Mouse (Mus musculus): ENCODE measurements at regions not wholly inside any gene's neighbourhood (a gene's known extent, or its start where the extent isn't known, plus 50 kb on each side); places are given as distances from the start of the nearest gene placed in this dataset.

GRCm38 (mm10) chr2:137660449-137660848 lies 544.0 kb upstream of the Jag1 start:
- Histone ChIP-seq H3K4me3 (ENCODE audit: insufficient read depth, low read length) (no peak overlapping the region), H3K27ac (ENCODE audit: insufficient read depth, low read length) (no peak overlapping the region), H3K4me1 (ENCODE audit: control insufficient read depth, insufficient read depth, low read length) (no peaks in the 10 kb centered on the region)
- TF ChIP-seq POLR2A (IDR thresholded peaks at IDR 0.05; ENCODE audit: extremely low read depth, insufficient read depth, low read length): no peak
- no peak for TF ChIP-seq CTCF (IDR thresholded peaks at IDR 0.05; ENCODE audit: extremely low read depth, insufficient read depth, low read length)

- no peaks in the 10 kb centered on the region for H3K4me1 ChIP-seq (ENCODE audit: control insufficient read depth, insufficient read depth, low read length)
- no peak overlapping the region for H3K27ac ChIP-seq (ENCODE audit: insufficient read depth, low read length)
- no peak for TF ChIP-seq POLR2A (IDR thresholded peaks at IDR 0.05; ENCODE audit: extremely low read depth, insufficient read depth, low read length)
- H3K4me3 ChIP-seq (ENCODE audit: insufficient read depth, low read length): no peak overlapping the region
Measured at GRCm38 (mm10) chr2:137654296-137654695, 537.9 kb upstream of the Jag1 start.

- no peaks in the 10 kb centered on the region for H3K4me1 ChIP-seq (ENCODE audit: control insufficient read depth, insufficient read depth, low read length)
- H3K4me3 ChIP-seq (ENCODE audit: insufficient read depth, low read length): no peak overlapping the region
- TF ChIP-seq CTCF (IDR thresholded peaks at IDR 0.05; ENCODE audit: extremely low read depth, insufficient read depth, low read length) (no peak), POLR2A (IDR thresholded peaks at IDR 0.05; ENCODE audit: extremely low read depth, insufficient read depth, low read length) (no peak)
- no peak overlapping the region for H3K27ac ChIP-seq (ENCODE audit: insufficient read depth, low read length)
Measured at GRCm38 (mm10) chr2:137644160-137644559, 527.7 kb upstream of the Jag1 start.

- no peak overlapping the region for H3K4me3 ChIP-seq (ENCODE audit: insufficient read depth, low read length)
- TF ChIP-seq POLR2A (IDR thresholded peaks at IDR 0.05; ENCODE audit: extremely low read depth, insufficient read depth, low read length): no peak
- TF ChIP-seq CTCF (IDR thresholded peaks at IDR 0.05; ENCODE audit: extremely low read depth, insufficient read depth, low read length): no peak
- no peak overlapping the region for H3K27ac ChIP-seq (ENCODE audit: insufficient read depth, low read length)
- H3K4me1 ChIP-seq (ENCODE audit: control insufficient read depth, insufficient read depth, low read length): no peaks in the 10 kb centered on the region
Measured at GRCm38 (mm10) chr2:137643269-137644055, 527.0 kb upstream of the Jag1 start.

GRCm38 (mm10) chr2:137635019-137635621 lies 518.7 kb upstream of the Jag1 start:
- TF ChIP-seq POLR2A (IDR thresholded peaks at IDR 0.05; ENCODE audit: extremely low read depth, insufficient read depth, low read length) (no peak), CTCF (IDR thresholded peaks at IDR 0.05; ENCODE audit: extremely low read depth, insufficient read depth, low read length) (no peak)
- Histone ChIP-seq H3K4me1 (ENCODE audit: control insufficient read depth, insufficient read depth, low read length) (no peaks in the 10 kb centered on the region), H3K27ac (ENCODE audit: insufficient read depth, low read length) (no peak overlapping the region), H3K4me3 (ENCODE audit: insufficient read depth, low read length) (no peak overlapping the region)

GRCm38 (mm10) chr2:137616637-137617036 lies 500.2 kb upstream of the Jag1 start:
- no peaks in the 10 kb centered on the region; the same call in 1 of the 2 replicates for H3K4me1 ChIP-seq (ENCODE audit: control insufficient read depth, insufficient read depth, low read length)
- H3K27ac ChIP-seq (ENCODE audit: insufficient read depth, low read length): no peak overlapping the region
- TF ChIP-seq POLR2A (IDR thresholded peaks at IDR 0.05; ENCODE audit: extremely low read depth, insufficient read depth, low read length): no peak
- no peak for TF ChIP-seq CTCF (IDR thresholded peaks at IDR 0.05; ENCODE audit: extremely low read depth, insufficient read depth, low read length)
- no peak overlapping the region for H3K4me3 ChIP-seq (ENCODE audit: insufficient read depth, low read length)

GRCm38 (mm10) chr2:137613791-137614190 lies 497.3 kb upstream of the Jag1 start:
- no peak overlapping the region for H3K4me3 ChIP-seq (ENCODE audit: insufficient read depth, low read length)

GRCm38 (mm10) chr2:137608506-137608905 lies 492.1 kb upstream of the Jag1 start:
- no peak for TF ChIP-seq POLR2A (IDR thresholded peaks at IDR 0.05; ENCODE audit: extremely low read depth, insufficient read depth, low read length)
- no peak for TF ChIP-seq CTCF (IDR thresholded peaks at IDR 0.05; ENCODE audit: extremely low read depth, insufficient read depth, low read length)
- H3K4me3 ChIP-seq (ENCODE audit: insufficient read depth, low read length): no peak overlapping the region
- no peak overlapping the region for H3K27ac ChIP-seq (ENCODE audit: insufficient read depth, low read length)
- H3K4me1 ChIP-seq (ENCODE audit: control insufficient read depth, insufficient read depth, low read length): no peaks in the 10 kb centered on the region

More at GRCm38 (mm10) chr2:137613791-137614190, 497.3 kb upstream of the Jag1 start:
- no peak overlapping the region for H3K27ac ChIP-seq (ENCODE audit: insufficient read depth, low read length)
- TF ChIP-seq POLR2A (IDR thresholded peaks at IDR 0.05; ENCODE audit: extremely low read depth, insufficient read depth, low read length) (no peak), CTCF (IDR thresholded peaks at IDR 0.05; ENCODE audit: extremely low read depth, insufficient read depth, low read length) (no peak)
- H3K4me1 ChIP-seq (ENCODE audit: control insufficient read depth, insufficient read depth, low read length): no peaks in the 10 kb centered on the region; the same call in 1 of the 2 replicates

GRCm38 (mm10) chr2:137598136-137598535 lies 481.7 kb upstream of the Jag1 start:
- H3K27ac ChIP-seq (ENCODE audit: insufficient read depth, low read length): no peak overlapping the region
- TF ChIP-seq CTCF (IDR thresholded peaks at IDR 0.05; ENCODE audit: extremely low read depth, insufficient read depth, low read length) (no peak), POLR2A (IDR thresholded peaks at IDR 0.05; ENCODE audit: extremely low read depth, insufficient read depth, low read length) (no peak)
- no peaks in the 10 kb centered on the region for H3K4me1 ChIP-seq (ENCODE audit: control insufficient read depth, insufficient read depth, low read length)
- no peak overlapping the region for H3K4me3 ChIP-seq (ENCODE audit: insufficient read depth, low read length)

- no peak overlapping the region for H3K27ac ChIP-seq (ENCODE audit: insufficient read depth, low read length)
- TF ChIP-seq CTCF (IDR thresholded peaks at IDR 0.05; ENCODE audit: extremely low read depth, insufficient read depth, low read length) (no peak), POLR2A (IDR thresholded peaks at IDR 0.05; ENCODE audit: extremely low read depth, insufficient read depth, low read length) (no peak)
- no peak overlapping the region for H3K4me3 ChIP-seq (ENCODE audit: insufficient read depth, low read length)
- no peaks in the 10 kb centered on the region for H3K4me1 ChIP-seq (ENCODE audit: control insufficient read depth, insufficient read depth, low read length)
Measured at GRCm38 (mm10) chr2:137594509-137594908, 478.1 kb upstream of the Jag1 start.
